Mouse (Mus musculus): ENCODE measurements around the gene Caly.

- no peak for TF ChIP-seq CTCF (IDR thresholded peaks at IDR 0.05; ENCODE audit: low read depth)
- TF ChIP-seq EP300 (IDR thresholded peaks at IDR 0.05; ENCODE audit: low read depth) = no peak
Observed at GRCm38 (mm10) chr7:140121338-140121910, 39.1 kb upstream of the Caly start.

Measured in liver, postnatal 0 days (tissue).